Mouse (Mus musculus): ENCODE results near the gene Lyl1.

DNA sequence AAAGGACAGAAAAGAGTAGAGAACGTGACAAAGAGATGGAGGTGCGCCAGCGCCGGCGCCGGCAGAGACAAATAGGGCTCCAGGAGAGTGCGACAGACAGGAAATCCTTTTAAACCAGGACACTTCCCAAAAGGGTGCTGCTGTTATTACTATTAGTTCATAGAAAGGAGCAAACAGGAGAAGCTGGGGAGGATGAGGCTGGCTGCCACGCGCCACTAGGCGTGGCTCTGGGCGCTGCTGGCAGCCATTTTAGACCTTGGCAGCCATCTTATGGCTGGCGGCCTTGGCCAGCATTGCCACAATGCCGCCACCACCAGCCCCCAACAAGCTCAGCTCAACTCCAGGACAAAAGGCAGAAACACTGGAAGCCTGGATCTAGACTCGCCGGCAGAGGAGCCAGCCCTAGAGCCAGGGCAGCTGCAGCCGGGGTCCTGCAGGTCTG, 28.7 kb downstream of the Lyl1 start:
- no peak for TF ChIP-seq CTCF (IDR thresholded peaks at IDR 0.05; ENCODE audit: borderline replicate concordance, insufficient read depth, low read length)
- TF ChIP-seq POLR2A (IDR thresholded peaks at IDR 0.05; ENCODE audit: low read depth, low read length), result no peak

Data from embryonic fibroblast, embryonic 13.5 days (primary cell).